Mouse (Mus musculus) MEL (cell line): ENCODE measurements around the gene Acp1. TPM values are rescaled to one million over a fixed set of nuclear protein-coding genes. Genes with fewer than 3 reads are reported as not detected.

Experiments used
- DNase-seq: peaks from one replicate; pipeline ENCODE4 v3.0.0; 2011; ENCODE audit warnings: low read depth, low spot score
- H3K27ac ChIP-seq: 2 replicates; pipeline ENCODE4 v1.5.1; 2012; ENCODE audit warnings: low read depth, mild to moderate bottlenecking, control low read depth, low read length, moderate library complexity; ENCODE audit not compliant: control insufficient read depth
- H3K27me3 ChIP-seq, 2 experiments: fragments of 150-350 bp in 1 of 2; sonication (generic) in 1 of 2; 2 replicates each; pipeline ENCODE4 v1.6.1; 2012; ENCODE audit warnings: low read length in 2 of 2, mild to moderate bottlenecking in 2 of 2, improper control_type of control experiment in 1 of 2, moderate library complexity in 1 of 2; ENCODE audit not compliant: insufficient read depth in 2 of 2, control insufficient read depth in 1 of 2
- H3K36me3 ChIP-seq, 2 experiments: 2 replicates each; pipeline ENCODE4 v1.6.1; 2012 to 2014; ENCODE audit warnings: low read length in 2 of 2, improper control_type of control experiment in 1 of 2, inconsistent platforms in 1 of 2, mild to moderate bottlenecking in 1 of 2; ENCODE audit not compliant: insufficient read depth in 2 of 2, control insufficient read depth in 1 of 2
- H3K4me1 ChIP-seq, 2 experiments: fragments of 150-350 bp in 1 of 2; sonication (generic) in 1 of 2; 2 replicates each; pipeline ENCODE4 v1.6.1; 2012; ENCODE audit warnings: low read length in 2 of 2, improper control_type of control experiment in 1 of 2, mild to moderate bottlenecking in 1 of 2; ENCODE audit not compliant: insufficient read depth in 2 of 2, control insufficient read depth in 1 of 2
- H3K4me3 ChIP-seq, 2 experiments: fragments of 150-350 bp in 1 of 2; sonication (generic) in 1 of 2; 2 replicates each; pipeline ENCODE4 v1.5.1; 2012; ENCODE audit warnings: low read depth in 2 of 2, low read length in 2 of 2, mild to moderate bottlenecking in 2 of 2, moderate library complexity in 2 of 2, control low read depth in 1 of 2, improper control_type of control experiment in 1 of 2; ENCODE audit not compliant: control insufficient read depth in 1 of 2, insufficient read depth in 1 of 2
- H3K79me2 ChIP-seq: 2 replicates; pipeline ENCODE4 v1.6.1; 2012; ENCODE audit warnings: mild to moderate bottlenecking, low read length, moderate library complexity; ENCODE audit not compliant: control insufficient read depth, poor library complexity, insufficient read depth
- H3K9ac ChIP-seq: 2 replicates; pipeline ENCODE4 v1.6.1; 2012; ENCODE audit warnings: low read depth, mild to moderate bottlenecking, control low read depth, low read length, moderate library complexity; ENCODE audit not compliant: control insufficient read depth, poor library complexity, severe bottlenecking
- H3K9me3 ChIP-seq: fragments of 150-350 bp; sonication (generic); replicated peaks from 2 replicates; pipeline ENCODE4 v1.6.1; 2012; ENCODE audit warnings: mild to moderate bottlenecking, low read length, improper control_type of control experiment, moderate library complexity; ENCODE audit not compliant: insufficient read depth
- CHD1 ChIP-seq: IDR thresholded peaks from 2 replicates; pipeline ENCODE4 v1.6.1; 2012; ENCODE audit warnings: low read depth, mild to moderate bottlenecking, inconsistent platforms, low read length, improper control_type of control experiment
- CHD2 ChIP-seq: IDR thresholded peaks from 2 replicates; pipeline ENCODE4 v1.6.1; 2011; ENCODE audit warnings: low read length, improper control_type of control experiment
- E2F4 ChIP-seq: IDR thresholded peaks from 2 replicates; pipeline ENCODE4 v1.6.1; 2011; ENCODE audit warnings: low read depth, low read length, improper control_type of control experiment, borderline replicate concordance
- ETS1 ChIP-seq: IDR thresholded peaks from 2 replicates; pipeline ENCODE4 v1.6.1; 2012; ENCODE audit warnings: low read depth, mild to moderate bottlenecking, inconsistent platforms, low read length, improper control_type of control experiment, moderate library complexity
- GATA1 ChIP-seq: IDR thresholded peaks from 2 replicates; pipeline ENCODE4 v1.6.1; 2011; ENCODE audit warnings: low read depth, low read length, improper control_type of control experiment
- KAT2A ChIP-seq: conservative IDR thresholded peaks from 2 replicates; pipeline ENCODE4 v1.6.1; 2012; ENCODE audit warnings: low read depth, low read length, improper control_type of control experiment, inconsistent platforms
- MAZ ChIP-seq: IDR thresholded peaks from 2 replicates; pipeline ENCODE4 v1.6.1; 2012; ENCODE audit warnings: low read depth, mild to moderate bottlenecking, inconsistent platforms, low read length, improper control_type of control experiment
- MEF2A ChIP-seq: IDR thresholded peaks from 2 replicates; pipeline ENCODE4 v1.6.1; 2014; ENCODE audit warnings: low read depth, mild to moderate bottlenecking, inconsistent platforms, low read length, improper control_type of control experiment; ENCODE audit not compliant: poor library complexity, insufficient replicate concordance, severe bottlenecking; ENCODE audit errors: extremely low read depth
- MXI1 ChIP-seq: IDR thresholded peaks from 2 replicates; pipeline ENCODE4 v1.6.1; 2011; ENCODE audit warnings: mild to moderate bottlenecking, low read depth, low read length, improper control_type of control experiment
- NELFE ChIP-seq: IDR thresholded peaks from 2 replicates; pipeline ENCODE4 v1.6.1; 2011; ENCODE audit warnings: low read depth, low read length, improper control_type of control experiment
- POLR2A ChIP-seq, 2 experiments: IDR thresholded peaks; 2 replicates each; pipeline ENCODE4 v1.6.1; 2011 to 2012; ENCODE audit warnings: low read length in 2 of 2, mild to moderate bottlenecking in 2 of 2, control low read depth in 1 of 2, improper control_type of control experiment in 1 of 2, low read depth in 1 of 2, moderate library complexity in 1 of 2; ENCODE audit not compliant: control insufficient read depth in 1 of 2, insufficient read depth in 1 of 2, poor library complexity in 1 of 2
- POLR2AphosphoS2 ChIP-seq: IDR thresholded peaks from 2 replicates; pipeline ENCODE4 v1.6.1; 2011; ENCODE audit warnings: low read length, improper control_type of control experiment
- POLR2AphosphoS5 ChIP-seq: IDR thresholded peaks from 2 replicates; pipeline ENCODE4 v1.6.1; 2012; ENCODE audit warnings: low read depth, borderline replicate concordance, mild to moderate bottlenecking, inconsistent platforms, low read length, moderate library complexity, mixed read lengths
- RCOR1 ChIP-seq: IDR thresholded peaks from 2 replicates; pipeline ENCODE4 v1.6.1; 2012; ENCODE audit warnings: low read depth, mild to moderate bottlenecking, inconsistent platforms, low read length, improper control_type of control experiment
- SMC3 ChIP-seq: IDR thresholded peaks from 2 replicates; pipeline ENCODE4 v1.6.1; 2011; ENCODE audit warnings: low read depth, low read length, improper control_type of control experiment
- TAL1 ChIP-seq: IDR thresholded peaks from 2 replicates; pipeline ENCODE4 v1.6.1; 2012; ENCODE audit warnings: mild to moderate bottlenecking, inconsistent platforms, low read length, moderate library complexity, mixed read lengths
- TCF12 ChIP-seq: IDR thresholded peaks from 2 replicates; pipeline ENCODE4 v1.6.1; 2014; ENCODE audit warnings: low read depth, mild to moderate bottlenecking, inconsistent platforms, low read length, improper control_type of control experiment, moderate library complexity
- USF1 ChIP-seq: IDR thresholded peaks from 2 replicates; pipeline ENCODE4 v1.6.1; 2014; ENCODE audit warnings: low read depth, mild to moderate bottlenecking, inconsistent platforms, low read length, improper control_type of control experiment, moderate library complexity
- USF2 ChIP-seq, 2 experiments: IDR thresholded peaks; 2 replicates each; pipeline ENCODE4 v1.6.1; 2011 to 2012; ENCODE audit warnings: improper control_type of control experiment in 2 of 2, low read length in 2 of 2, borderline replicate concordance in 1 of 2, inconsistent platforms in 1 of 2, low read depth in 1 of 2, mild to moderate bottlenecking in 1 of 2; ENCODE audit not compliant: insufficient read depth in 1 of 2
- polyA plus RNA-seq, 2 experiments: library from polyadenylated mRNA; stranded (reverse) in 1 of 2; unstranded in 1 of 2; fragments of >175 nt in 1 of 2; fragments of >200 nt in 1 of 2; gene quantifications; 2 replicates each; pipeline versions ENCODE4 v1.2.1 to v1.2.4; 2012; ENCODE audit warnings: low replicate concordance in 2 of 2, low read depth in 1 of 2; ENCODE audit not compliant: insufficient read length in 2 of 2, insufficient read depth in 1 of 2, missing spikeins in 1 of 2
- total RNA-seq: library from RNA; depleted of rRNA; stranded (reverse); fragments of 300-350 nt; gene quantifications from 2 replicates; pipeline ENCODE4 v1.2.3, GENCODE M21; 2012

The Acp1 gene
- total and polyA plus RNA-seq, 3 experiments, result 59.2 to 93.9 TPM; not detected in 1

- no peak overlapping the region for H3K4me3 ChIP-seq
- H3K27ac ChIP-seq, result no peak overlapping the region
- no peak for DNase-seq
- H3K36me3 ChIP-seq, result no peaks in the 10 kb centered on the region
- no peaks in the 10 kb centered on the region for H3K4me1 ChIP-seq
- H3K9me3 ChIP-seq, result no peaks in the 10 kb centered on the region
- no peak overlapping the region for H3K9ac ChIP-seq
- no peaks in the 10 kb centered on the region for H3K27me3 ChIP-seq
- TF ChIP-seq SMC3 (no peak), CHD2 (no peak), TAL1 (no peak), GATA1 (no peak), POLR2A (IDR thresholded peaks at IDR 0.05; ENCODE audit: control insufficient read depth in 1 of 2, insufficient read depth in 1 of 2, low read depth in 1 of 2, low read length in 2 of 2, poor library complexity in 1 of 2) (no peak), TCF12 (no peak), MAZ (no peak), POLR2AphosphoS5 (no peak), E2F4 (no peak)
- H3K79me2 ChIP-seq, result no peaks in the 10 kb centered on the region
Measured at GRCm38 (mm10) chr12:30888003-30888402, 23.4 kb downstream of the Acp1 start.

GRCm38 (mm10) chr12:30885891-30886290 lies 25.5 kb downstream of the Acp1 start:
- TF ChIP-seq GATA1 (no peak), TCF12 (no peak), USF2 (IDR thresholded peaks at IDR 0.05; ENCODE audit: borderline replicate concordance in 1 of 2, insufficient read depth in 1 of 2, low read depth in 1 of 2, low read length in 2 of 2) (no peak), CHD1 (no peak), ETS1 (no peak), KAT2A (no peak), MEF2A (no peak), NELFE (no peak), CHD2 (no peak), RCOR1 (no peak), USF1 (no peak), TAL1 (no peak), MXI1 (no peak), POLR2AphosphoS2 (no peak), POLR2A (IDR thresholded peaks at IDR 0.05; ENCODE audit: control insufficient read depth in 1 of 2, insufficient read depth in 1 of 2, low read depth in 1 of 2, low read length in 2 of 2, poor library complexity in 1 of 2) (no peak)
- H3K79me2 ChIP-seq, result no peaks in the 10 kb centered on the region
- no peak for DNase-seq
- no peaks in the 10 kb centered on the region for H3K36me3 ChIP-seq
- H3K9me3 ChIP-seq, result no peaks in the 10 kb centered on the region
- peaks cover 2 to 3% of the 10 kb centered on the region in 2 experiments; a peak in 3 of 4 replicates for H3K27me3 ChIP-seq
- H3K4me1 ChIP-seq, result no peaks in the 10 kb centered on the region
- no peak overlapping the region for H3K4me3 ChIP-seq
- no peak overlapping the region for H3K9ac ChIP-seq
- no peak overlapping the region for H3K27ac ChIP-seq
